Mouse (Mus musculus): ENCODE results near the gene Myl4. TPM values are rescaled to one million over a fixed set of nuclear protein-coding genes. Genes with fewer than 3 reads are reported as not detected.
"Not testable (repeated sequence)": the region's sequence is repeated elsewhere in the genome, so short reads cannot be mapped to it uniquely, and the experiment has no call there.

Myl4 gene
- polyA plus RNA-seq, 1 experiment from 2014 or later = 1.2 TPM

DNA sequence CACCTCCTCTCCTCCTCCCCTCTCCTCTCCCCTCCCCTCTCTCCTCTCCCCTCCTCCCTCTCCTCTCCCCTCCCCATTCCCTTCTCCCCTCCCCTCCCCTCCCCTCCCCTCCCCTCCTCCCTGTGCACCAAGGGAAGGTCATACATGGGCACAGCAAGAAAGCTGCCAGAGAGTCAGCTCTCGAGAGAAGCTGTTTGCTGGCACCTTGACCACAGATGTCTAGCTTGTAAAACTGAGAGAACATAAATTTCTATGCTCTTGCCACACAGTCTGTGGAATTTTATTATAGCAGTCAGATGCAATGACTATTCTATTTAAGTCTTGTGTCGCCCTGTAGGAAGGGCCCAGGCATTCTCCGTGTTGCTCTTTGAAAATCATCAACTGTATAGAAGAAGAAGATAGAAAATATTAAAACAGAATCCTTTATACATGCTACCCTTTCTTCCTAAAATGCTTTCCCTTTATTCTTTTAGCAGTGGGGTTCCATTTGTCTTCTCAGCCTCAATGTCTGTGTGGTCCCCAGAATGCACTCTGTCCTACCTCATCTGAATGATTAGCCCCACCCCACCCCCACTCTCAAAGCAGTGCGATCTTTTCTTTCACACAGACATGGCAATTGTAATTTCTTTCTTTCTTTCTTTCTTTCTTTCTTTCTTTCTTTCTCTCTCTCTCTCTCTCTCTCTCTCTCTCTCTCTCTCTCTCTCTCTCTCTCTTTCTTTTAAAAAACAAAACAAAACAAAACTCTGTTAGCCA is 8.4 kb downstream of the Myl4 start:
- no peak overlapping the region for H3K27ac ChIP-seq
- no peaks in the 10 kb centered on the region for H3K36me3 ChIP-seq
- peaks cover 8% of the 10 kb centered on the region for H3K4me1 ChIP-seq (replicated peaks)
- no peaks in the 10 kb centered on the region for H3K9me3 ChIP-seq
- WGBS = 58% methylated on average over 4 of the region's 4 CpGs
- H3K27me3 ChIP-seq (ENCODE audit: insufficient read depth, poor library complexity, severe bottlenecking) = no peaks in the 10 kb centered on the region
- no peak overlapping the region for H3K4me3 ChIP-seq
- no peak for DNase-seq (ENCODE audit: low spot score)

DNA sequence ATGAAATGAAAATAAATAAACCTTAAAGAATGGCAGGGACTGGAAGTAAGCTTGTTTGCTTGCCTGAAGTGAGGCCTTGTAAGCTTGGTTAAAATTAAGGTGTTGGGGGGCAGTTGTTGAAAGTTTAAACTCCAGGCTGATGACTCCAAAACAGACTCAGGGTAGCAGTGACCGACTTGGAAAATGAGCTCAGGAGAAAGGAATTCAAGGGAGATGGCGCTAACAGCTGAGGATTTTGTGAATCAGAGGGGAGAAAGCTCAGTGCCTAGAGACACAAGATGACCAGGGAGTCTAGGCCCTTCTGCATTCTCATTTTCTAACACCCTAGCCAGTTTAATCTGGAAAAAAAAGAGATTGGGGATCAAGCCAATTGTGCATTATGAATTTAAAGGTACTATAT is 10.5 kb downstream of the Myl4 start:
- Histone ChIP-seq H3K4me3 (no peak overlapping the region), H3K27ac (no peak overlapping the region), H3K9me3 (no peaks in the 10 kb centered on the region), H3K27me3 (ENCODE audit: insufficient read depth, poor library complexity, severe bottlenecking) (no peaks in the 10 kb centered on the region), H3K36me3 (no peaks in the 10 kb centered on the region), H3K4me1 (replicated peaks) (peaks cover 8% of the 10 kb centered on the region)
- DNase-seq (ENCODE audit: low spot score) = no peak
- 58% methylated on average over 2 of the region's 2 CpGs for WGBS

DNA sequence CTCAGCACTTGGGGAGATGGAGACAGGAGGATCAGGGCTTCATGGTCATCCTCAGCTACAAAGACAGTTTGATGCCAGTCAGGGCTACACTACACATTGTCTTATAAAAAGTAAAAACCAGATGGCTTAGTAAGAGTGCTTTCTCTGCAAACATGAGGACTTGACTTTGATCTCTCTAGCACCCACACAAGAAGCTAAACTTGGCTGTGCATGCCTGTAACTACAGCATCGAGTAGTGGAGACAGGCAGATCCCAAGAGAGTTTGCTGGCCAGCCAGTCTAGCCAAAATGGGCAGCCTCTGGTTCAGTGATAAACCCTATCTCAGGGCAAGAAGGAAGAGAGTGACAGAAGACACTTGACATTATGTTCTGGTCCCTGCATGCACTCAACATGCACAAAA is 13.0 kb downstream of the Myl4 start:
- 72% methylated on average over 1 of the region's 1 CpGs for WGBS
- Histone ChIP-seq H3K27me3 (ENCODE audit: insufficient read depth, poor library complexity, severe bottlenecking) (no peaks in the 10 kb centered on the region), H3K4me1 (replicated peaks) (peaks cover 6% of the 10 kb centered on the region), H3K9me3 (no peaks in the 10 kb centered on the region), H3K27ac (no peak overlapping the region), H3K36me3 (no peaks in the 10 kb centered on the region), H3K4me3 (no peak overlapping the region)
- DNase-seq (ENCODE audit: low spot score) = no peak

DNA sequence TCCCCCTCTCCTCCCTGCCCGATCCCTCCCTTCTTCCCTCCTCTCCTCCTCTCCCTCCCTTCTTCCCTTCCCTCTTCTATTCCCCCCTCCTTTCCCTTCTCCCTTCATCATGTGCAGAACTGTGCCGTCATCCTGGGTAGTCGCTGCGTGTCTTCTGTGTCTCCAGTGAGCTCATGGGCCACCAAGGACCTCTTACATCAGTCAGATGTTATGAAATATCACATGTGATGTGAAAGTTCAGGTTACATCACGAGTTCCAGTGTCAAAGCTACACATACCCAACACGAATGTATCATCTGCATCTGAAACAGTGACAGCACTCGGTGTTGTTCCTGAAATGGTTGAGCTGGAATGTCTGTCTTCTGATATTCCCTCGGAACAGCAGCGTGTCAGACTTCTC is 14.7 kb downstream of the Myl4 start:
- WGBS = 88% methylated on average over 9 of the region's 9 CpGs
- Histone ChIP-seq H3K36me3 (no peaks in the 10 kb centered on the region), H3K9me3 (peaks cover 5% of the 10 kb centered on the region; the same call in 1 of the 2 replicates), H3K27ac (no peak overlapping the region), H3K4me1 (replicated peaks) (no peaks in the 10 kb centered on the region), H3K4me3 (no peak overlapping the region), H3K27me3 (ENCODE audit: insufficient read depth, poor library complexity, severe bottlenecking) (no peaks in the 10 kb centered on the region)
- DNase-seq (ENCODE audit: low spot score) = no peak

DNA sequence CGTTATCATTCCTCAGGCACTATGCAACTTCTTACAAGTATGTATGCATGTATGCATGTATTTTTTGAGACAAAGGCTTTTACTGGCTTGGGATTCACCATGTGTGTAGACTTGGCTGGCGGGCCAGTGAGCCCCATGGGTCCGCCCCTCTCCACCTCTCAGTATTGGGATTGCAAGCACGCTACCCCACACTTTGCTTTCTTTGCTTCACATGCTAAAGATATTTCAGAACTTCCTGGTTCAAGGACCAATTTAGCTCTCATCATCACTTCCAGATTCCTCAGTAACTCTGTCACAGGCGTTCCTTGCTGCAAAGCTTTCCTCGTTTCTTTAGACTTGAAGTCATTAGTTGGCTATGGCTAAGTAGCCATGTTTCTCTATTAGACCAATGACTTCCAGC is 15.6 kb downstream of the Myl4 start:
- 91% methylated on average over 6 of the region's 6 CpGs for WGBS
- DNase-seq (ENCODE audit: low spot score) = no peak

DNA sequence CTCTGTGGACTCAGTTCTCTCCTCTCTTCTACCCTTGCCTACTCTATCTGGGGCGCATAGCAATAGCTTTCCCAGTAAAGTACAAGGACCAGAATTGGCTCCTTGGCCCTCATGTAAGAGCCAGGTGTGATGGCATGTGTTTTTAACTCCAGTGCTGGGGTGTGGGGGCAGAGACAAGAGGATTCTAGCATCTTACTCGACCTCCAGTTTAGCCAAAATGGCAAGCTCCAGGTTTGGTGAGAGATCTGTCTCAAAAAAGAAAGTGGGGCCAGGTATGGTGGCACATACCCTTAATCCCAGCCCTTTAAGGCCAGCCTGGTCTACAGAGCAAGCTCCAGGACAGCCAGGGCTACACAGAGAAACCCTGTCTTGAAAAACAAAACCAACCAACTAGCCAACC is 16.3 kb downstream of the Myl4 start:
- peaks cover 5% of the 10 kb centered on the region; the same call in 1 of the 2 replicates for H3K9me3 ChIP-seq
- H3K4me3 ChIP-seq = no peak overlapping the region
- no peak for DNase-seq (ENCODE audit: low spot score)
- peaks cover 10% of the 10 kb centered on the region for H3K27me3 ChIP-seq (ENCODE audit: insufficient read depth, poor library complexity, severe bottlenecking)
- WGBS = 84% methylated on average over 2 of the region's 2 CpGs
- no peaks in the 10 kb centered on the region for H3K36me3 ChIP-seq
- no peak overlapping the region for H3K27ac ChIP-seq
- peaks cover 5% of the 10 kb centered on the region for H3K4me1 ChIP-seq (replicated peaks)

More for the DNA sequence above, 15.6 kb downstream of the Myl4 start:
- Histone ChIP-seq H3K9me3 (peaks cover 5% of the 10 kb centered on the region; the same call in 1 of the 2 replicates), H3K4me3 (no peak overlapping the region), H3K36me3 (no peaks in the 10 kb centered on the region), H3K4me1 (replicated peaks) (no peaks in the 10 kb centered on the region; the same call in 1 of the 2 replicates), H3K27ac (no peak overlapping the region), H3K27me3 (ENCODE audit: insufficient read depth, poor library complexity, severe bottlenecking) (peaks cover 3% of the 10 kb centered on the region; the same call in 1 of the 2 replicates)

DNA sequence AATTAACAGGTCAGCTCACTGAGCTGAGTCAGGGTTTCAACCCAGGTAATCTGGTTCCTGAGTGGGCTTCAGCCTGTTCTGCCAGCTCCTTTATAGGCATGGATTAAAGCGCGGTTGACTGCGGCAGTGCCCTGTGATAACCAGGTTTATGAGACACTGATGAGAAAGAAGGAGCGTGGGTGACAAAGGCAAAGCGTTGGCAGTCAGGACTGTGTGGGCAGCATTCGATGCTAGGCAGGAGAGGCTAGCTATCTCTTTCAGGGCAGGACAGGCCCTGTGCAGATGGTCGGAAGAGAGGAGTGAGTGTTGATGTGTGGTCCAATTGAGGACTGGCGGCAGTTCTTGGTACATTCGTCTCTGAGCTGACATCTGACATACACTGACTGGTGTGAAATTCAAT is 17.3 kb downstream of the Myl4 start:
- Histone ChIP-seq H3K9me3 (peaks cover 5% of the 10 kb centered on the region; the same call in 1 of the 2 replicates), H3K36me3 (no peaks in the 10 kb centered on the region), H3K4me1 (replicated peaks) (peaks cover 5% of the 10 kb centered on the region), H3K4me3 (no peak overlapping the region), H3K27ac (no peak overlapping the region), H3K27me3 (ENCODE audit: insufficient read depth, poor library complexity, severe bottlenecking) (peaks cover 19% of the 10 kb centered on the region)
- 85% methylated on average over 9 of the region's 9 CpGs for WGBS
- no peak for DNase-seq (ENCODE audit: low spot score)

DNA sequence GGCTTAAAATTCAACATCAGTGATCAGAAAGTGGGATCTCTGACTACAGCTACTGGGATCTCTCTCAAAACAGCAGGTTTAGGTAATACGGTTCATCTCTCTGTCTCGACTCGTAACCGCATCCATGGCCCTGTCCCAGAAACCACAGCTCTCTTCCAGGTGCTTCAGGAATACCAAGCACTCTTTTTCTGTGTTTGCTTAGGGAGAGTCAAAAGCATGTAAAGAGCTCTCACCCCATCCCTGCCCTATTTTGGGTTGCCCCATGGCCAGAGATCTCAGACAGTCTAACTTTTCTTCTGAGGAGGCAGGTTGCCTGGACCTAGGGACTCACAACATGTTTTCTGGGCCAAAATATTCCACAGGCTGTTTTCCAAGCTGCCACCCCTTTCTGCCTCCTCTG is 17.9 kb downstream of the Myl4 start:
- Histone ChIP-seq H3K36me3 (no peaks in the 10 kb centered on the region), H3K27ac (no peak overlapping the region), H3K4me3 (no peak overlapping the region), H3K27me3 (ENCODE audit: insufficient read depth, poor library complexity, severe bottlenecking) (peaks cover 25% of the 10 kb centered on the region), H3K9me3 (peaks cover 5% of the 10 kb centered on the region; the same call in 1 of the 2 replicates), H3K4me1 (replicated peaks) (peaks cover 5% of the 10 kb centered on the region)
- 95% methylated on average over 4 of the region's 4 CpGs for WGBS
- no peak for DNase-seq (ENCODE audit: low spot score)

DNA sequence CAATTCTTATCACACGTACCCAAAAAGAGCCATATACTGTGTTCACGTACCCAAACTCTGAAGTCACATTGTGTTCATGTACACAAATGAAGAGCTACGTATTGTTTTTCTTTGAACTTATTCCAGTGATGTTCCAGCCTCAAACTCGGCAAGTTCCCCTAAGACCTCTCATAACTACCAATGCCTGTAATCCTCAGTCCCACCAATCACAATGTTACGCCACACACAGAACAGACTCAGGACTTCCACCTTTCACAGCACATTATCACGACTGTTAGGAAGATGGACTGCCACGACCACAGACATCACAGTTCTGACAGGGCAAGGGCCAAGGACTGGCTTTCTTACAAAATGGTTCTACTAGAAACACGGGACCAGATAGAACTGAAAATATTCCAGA is 20.1 kb downstream of the Myl4 start:
- H3K4me3 ChIP-seq; DNase-seq (ENCODE audit: low spot score); H3K27ac ChIP-seq; H3K4me1 ChIP-seq (replicated peaks); H3K36me3 ChIP-seq; H3K9me3 ChIP-seq: not testable (repeated sequence)
- H3K27me3 ChIP-seq (ENCODE audit: insufficient read depth, poor library complexity, severe bottlenecking) = peaks cover 27% of the 10 kb centered on the region
- 85% methylated on average over 8 of the region's 8 CpGs for WGBS

DNA sequence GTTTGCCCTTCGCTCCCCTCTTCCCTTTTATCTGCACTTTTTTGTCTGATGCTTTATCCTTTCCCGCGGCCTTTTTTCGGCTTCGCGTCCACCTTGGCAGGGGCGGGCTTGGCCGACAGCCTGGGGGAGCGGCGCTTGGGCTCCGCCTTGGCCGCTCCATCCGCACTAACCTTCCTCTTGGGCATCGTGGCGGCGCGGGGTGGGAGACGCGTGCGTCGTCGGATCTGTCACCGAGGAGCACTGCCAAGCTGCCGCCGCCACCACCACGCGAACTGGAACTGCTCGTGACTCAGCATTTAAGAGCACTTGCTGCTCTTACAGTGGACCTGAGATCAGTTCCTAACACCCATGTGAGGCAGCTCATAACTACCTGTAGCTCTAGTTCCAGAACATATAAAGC is 20.9 kb downstream of the Myl4 start:
- DNase-seq (ENCODE audit: low spot score) = peak; percentile 36
- Histone ChIP-seq H3K4me3 (peak overlapping the region; percentile 50), H3K27me3 (ENCODE audit: insufficient read depth, poor library complexity, severe bottlenecking) (peaks cover 27% of the 10 kb centered on the region)
- not testable (repeated sequence) for H3K9me3 ChIP-seq; H3K4me1 ChIP-seq (replicated peaks); H3K36me3 ChIP-seq; H3K27ac ChIP-seq
- 1% methylated on average over 28 of the region's 28 CpGs for WGBS

DNA sequence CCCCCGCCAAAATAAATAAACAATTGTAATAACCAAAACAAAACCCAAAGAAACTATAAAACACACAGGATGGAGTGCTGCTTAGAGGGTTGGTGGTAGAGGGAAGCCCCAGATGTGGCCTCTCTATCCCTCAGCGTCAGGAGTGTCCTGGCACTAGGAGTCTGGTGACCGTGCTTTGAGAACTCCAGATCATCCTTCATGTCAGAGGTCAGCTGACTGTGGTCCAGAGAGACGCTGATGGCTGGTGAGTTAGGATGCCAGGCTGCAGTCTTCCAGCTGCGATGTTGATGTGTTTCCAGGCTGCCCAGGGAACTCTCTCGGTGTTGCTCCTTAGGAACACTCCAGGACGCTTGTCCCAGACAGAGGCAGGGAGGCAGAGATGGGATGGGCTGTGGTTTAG is 21.6 kb downstream of the Myl4 start:
- peaks cover 5% of the 10 kb centered on the region; the same call in 1 of the 2 replicates for H3K9me3 ChIP-seq
- H3K27me3 ChIP-seq (ENCODE audit: insufficient read depth, poor library complexity, severe bottlenecking) = peaks cover 31% of the 10 kb centered on the region
- no peak for DNase-seq (ENCODE audit: low spot score)
- H3K4me1 ChIP-seq (replicated peaks) = peaks cover 8% of the 10 kb centered on the region
- H3K36me3 ChIP-seq = no peaks in the 10 kb centered on the region
- H3K4me3 ChIP-seq = no peak overlapping the region
- 58% methylated on average over 7 of the region's 7 CpGs for WGBS
- no peak overlapping the region for H3K27ac ChIP-seq

DNA sequence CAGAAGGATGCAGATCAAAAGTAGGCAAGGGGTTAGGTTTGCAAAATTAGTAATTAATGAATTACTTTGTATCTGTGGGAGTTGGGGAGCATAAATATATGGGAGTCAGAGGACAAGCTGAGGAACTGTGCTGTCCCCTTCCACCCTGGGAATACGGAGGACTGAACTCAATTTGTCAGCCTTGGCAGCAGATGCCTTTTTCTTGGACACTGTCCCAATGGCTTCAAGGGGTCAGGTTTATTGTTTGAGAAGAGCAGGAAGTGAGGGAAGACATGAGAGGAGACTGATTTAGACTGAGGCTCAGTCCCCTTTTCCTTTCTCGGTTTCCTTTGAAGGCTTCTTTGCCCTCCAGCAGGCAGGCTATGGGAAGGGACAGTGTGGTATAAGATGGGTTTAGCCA is 22.1 kb downstream of the Myl4 start:
- H3K4me1 ChIP-seq (replicated peaks) = peaks cover 13% of the 10 kb centered on the region
- no peaks in the 10 kb centered on the region for H3K36me3 ChIP-seq
- no peak for DNase-seq (ENCODE audit: low spot score)
- peaks cover 5% of the 10 kb centered on the region; the same call in 1 of the 2 replicates for H3K9me3 ChIP-seq
- 75% methylated on average over 2 of the region's 2 CpGs for WGBS
- H3K27me3 ChIP-seq (ENCODE audit: insufficient read depth, poor library complexity, severe bottlenecking) = peaks cover 31% of the 10 kb centered on the region
- no peak overlapping the region for H3K27ac ChIP-seq
- H3K4me3 ChIP-seq = no peak overlapping the region

DNA sequence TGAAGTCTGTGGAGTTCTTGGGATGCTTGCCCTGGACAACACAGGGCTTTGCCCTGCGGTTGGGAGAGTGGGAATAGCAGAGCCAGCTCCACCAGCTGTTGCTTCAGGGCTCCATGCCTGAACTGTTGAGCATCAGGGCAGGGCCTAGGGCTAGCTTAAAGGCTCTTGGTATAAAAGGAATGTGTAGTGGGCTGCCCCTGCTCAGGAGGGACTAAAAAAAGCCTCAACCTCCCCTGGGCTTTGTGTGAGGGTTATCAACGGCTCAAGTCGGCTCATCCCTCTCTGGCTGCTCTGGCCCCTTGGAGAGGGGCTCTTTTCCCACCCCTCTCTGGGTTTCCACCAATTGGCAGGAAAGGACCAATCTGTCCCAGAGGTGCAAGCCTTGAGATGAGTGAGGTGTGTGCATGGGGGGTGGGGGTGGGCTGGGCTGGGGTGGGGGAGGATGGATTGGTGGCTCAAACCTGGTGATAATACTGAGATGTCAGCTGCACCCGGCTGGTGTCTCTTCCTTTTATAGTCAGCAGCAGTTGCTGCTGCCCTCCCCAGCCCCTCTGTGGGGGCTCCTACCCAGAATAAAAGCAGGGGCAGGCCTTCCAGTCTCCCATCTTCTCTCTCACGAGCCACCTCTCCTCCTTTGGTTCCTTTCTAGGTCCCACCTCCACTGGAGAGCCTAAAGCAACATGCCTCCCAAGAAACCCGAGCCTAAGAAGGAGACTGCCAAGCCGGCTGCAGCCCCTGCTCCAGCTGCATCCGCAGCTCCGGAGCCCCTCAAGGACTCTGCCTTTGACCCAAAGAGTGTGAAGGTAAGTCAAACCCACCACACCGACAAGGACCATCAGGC is 26.5 kb downstream of the Myl4 start:
- H3K4me1 ChIP-seq (replicated peaks) = peaks cover 30% of the 10 kb centered on the region
- WGBS = 47% methylated on average over 10 of the region's 10 CpGs

More for the DNA sequence above, 26.5 kb downstream of the Myl4 start:
- H3K4me3 ChIP-seq = no peak overlapping the region
- peaks cover 20% of the 10 kb centered on the region for H3K27me3 ChIP-seq (ENCODE audit: insufficient read depth, poor library complexity, severe bottlenecking)
- H3K36me3 ChIP-seq = no peaks in the 10 kb centered on the region
- no peak for DNase-seq (ENCODE audit: low spot score)
- no peak overlapping the region for H3K27ac ChIP-seq
- H3K9me3 ChIP-seq = no peaks in the 10 kb centered on the region

All from hindbrain, embryonic 10.5 days (tissue).